Mouse (Mus musculus): ENCODE measurements at regions not wholly inside any gene's neighbourhood (a gene's known extent, or its start where the extent isn't known, plus 50 kb on each side); places are given as distances from the start of the nearest gene placed in this dataset.

GRCm38 (mm10) chr15:88032751-88033150, 488.7 kb downstream of the Fam19a5 start:
- intact Hi-C loops (cut with DNase I) = no loop called here
- no peak for DNase-seq (ENCODE audit: low spot score)

- intact Hi-C loops (cut with DNase I) = no loop called here
- DNase-seq (ENCODE audit: low spot score) = no peak
These were observed 489.6 kb downstream of the Fam19a5 start for GRCm38 (mm10) chr15:88033725-88034124.

GRCm38 (mm10) chr15:88035486-88035885, 491.4 kb downstream of the Fam19a5 start:
- no peak for DNase-seq (ENCODE audit: low spot score)
- intact Hi-C loops (cut with DNase I) = no loop called here

- DNase-seq (ENCODE audit: low spot score) = no peak
These were observed 492.3 kb downstream of the Fam19a5 start for GRCm38 (mm10) chr15:88036146-88037000.

GRCm38 (mm10) chr15:88037606-88038005, 493.5 kb downstream of the Fam19a5 start:
- DNase-seq (ENCODE audit: low spot score) = no peak
- intact Hi-C loops (cut with DNase I) = no loop called here

More at GRCm38 (mm10) chr15:88036146-88037000, 492.3 kb downstream of the Fam19a5 start:
- intact Hi-C loops (cut with DNase I) = no loop called here

GRCm38 (mm10) chr15:88042821-88043220, 498.7 kb downstream of the Fam19a5 start:
- intact Hi-C loops (cut with DNase I) = no loop called here

GRCm38 (mm10) chr15:88058071-88058470, 514.0 kb downstream of the Fam19a5 start:
- intact Hi-C loops (cut with DNase I) = no loop called here
- no peak for DNase-seq (ENCODE audit: low spot score)

More at GRCm38 (mm10) chr15:88042821-88043220, 498.7 kb downstream of the Fam19a5 start:
- DNase-seq (ENCODE audit: low spot score) = no peak

GRCm38 (mm10) chr15:88060935-88061334, 516.8 kb downstream of the Fam19a5 start:
- no peak for DNase-seq (ENCODE audit: low spot score)
- intact Hi-C loops (cut with DNase I) = no loop called here

GRCm38 (mm10) chr15:88063041-88063440, 518.9 kb downstream of the Fam19a5 start:
- DNase-seq (ENCODE audit: low spot score) = no peak
- intact Hi-C loops (cut with DNase I) = no loop called here

- intact Hi-C loops (cut with DNase I) = no loop called here
- DNase-seq (ENCODE audit: low spot score) = no peak
These were observed 524.4 kb downstream of the Fam19a5 start for GRCm38 (mm10) chr15:88068476-88068875.

GRCm38 (mm10) chr15:88072676-88073075, 527.4 kb upstream of the Zdhhc25 start:
- intact Hi-C loops (cut with DNase I) = no loop called here
- no peak for DNase-seq (ENCODE audit: low spot score)

- intact Hi-C loops (cut with DNase I) = no loop called here
- no peak for DNase-seq (ENCODE audit: low spot score)
These were observed 516.2 kb upstream of the Zdhhc25 start for GRCm38 (mm10) chr15:88083911-88084310.

- intact Hi-C loops (cut with DNase I) = no loop called here
- DNase-seq (ENCODE audit: low spot score) = peak; percentile 7
These were observed 514.5 kb upstream of the Zdhhc25 start for GRCm38 (mm10) chr15:88085631-88086030.

GRCm38 (mm10) chr15:88089486-88089885, 510.6 kb upstream of the Zdhhc25 start:
- no peak for DNase-seq (ENCODE audit: low spot score)
- intact Hi-C loops (cut with DNase I) = no loop called here

- intact Hi-C loops (cut with DNase I) = no loop called here
- no peak for DNase-seq (ENCODE audit: low spot score)
These were observed 508.7 kb upstream of the Zdhhc25 start for GRCm38 (mm10) chr15:88091390-88091789.

- no peak for DNase-seq (ENCODE audit: low spot score)
- intact Hi-C loops (cut with DNase I) = no loop called here
These were observed 479.7 kb upstream of the Zdhhc25 start for GRCm38 (mm10) chr15:88120376-88120775.

- DNase-seq (ENCODE audit: low spot score) = no peak
- intact Hi-C loops (cut with DNase I) = no loop called here
These were observed 476.1 kb upstream of the Zdhhc25 start for GRCm38 (mm10) chr15:88123907-88124523.

GRCm38 (mm10) chr15:88146118-88146517, 454.0 kb upstream of the Zdhhc25 start:
- DNase-seq (ENCODE audit: low spot score) = no peak
- intact Hi-C loops (cut with DNase I) = no loop called here

- no peak for DNase-seq (ENCODE audit: low spot score)
- intact Hi-C loops (cut with DNase I) = no loop called here
These were observed 448.9 kb upstream of the Zdhhc25 start for GRCm38 (mm10) chr15:88151199-88151598.

- no peak for DNase-seq (ENCODE audit: low spot score)
- intact Hi-C loops (cut with DNase I) = no loop called here
These were observed 440.4 kb upstream of the Zdhhc25 start for GRCm38 (mm10) chr15:88159618-88160170.

- intact Hi-C loops (cut with DNase I) = no loop called here
- no peak for DNase-seq (ENCODE audit: low spot score)
These were observed 439.8 kb upstream of the Zdhhc25 start for GRCm38 (mm10) chr15:88160291-88160690.
